Mouse (Mus musculus) heart, adult 18-20 months (tissue): ENCODE measurements around the gene 4930432K21Rik. TPM values are rescaled to one million over a fixed set of nuclear protein-coding genes. Genes with fewer than 3 reads are reported as not detected.

Experiments
- DNase-seq, 2 experiments: peaks; one replicate each; pipeline ENCODE4 v3.0.0; 2021 to 2022; ENCODE audit warnings: mixed read lengths in 1 of 2
- long read RNA-seq, 2 experiments: library from polyadenylated mRNA; stranded (forward); transcript quantifications; one replicate each; pipeline ENCODE4 v2.0.0; 2021
- total RNA-seq, 2 experiments: library from RNA; stranded (reverse); gene quantifications; 2 replicates each; pipeline ENCODE4 v1.2.3; 2021

The 4930432K21Rik gene
- total RNA-seq: under 1 TPM; 0.35 to 0.59 TPM
- long read RNA-seq, experiment 1, partial matches to known transcripts: 0 of 1 reads
- long read RNA-seq, experiment 1, other reads (novel, unspliced or antisense): 0 of 1 reads
- long read RNA-seq, experiment 2: 0 reads

GRCm38 (mm10) chr8:84147769-84148530 is at the start of gene 4930432K21Rik, which contains the start of gene Cc2d1a:
Gene 4930432K21Rik, plus strand, starts transcription at chr8:84148025.
Gene Cc2d1a, minus strand, starts transcription at chr8:84147936.
- peak; percentile 96 to 97 for DNase-seq

GRCm38 (mm10) chr8:84098376-84098775 is 49.4 kb upstream of the 4930432K21Rik start:
- no peak for DNase-seq

GRCm38 (mm10) chr8:84101476-84102270 is 46.2 kb upstream of the 4930432K21Rik start:
- no peak for DNase-seq

- DNase-seq: no peak
Observed at GRCm38 (mm10) chr8:84103601-84104000, 44.2 kb upstream of the 4930432K21Rik start.

GRCm38 (mm10) chr8:84104221-84104620 is 43.6 kb upstream of the 4930432K21Rik start:
- DNase-seq: no peak

- DNase-seq: peak; percentile 99
Observed at GRCm38 (mm10) chr8:84104697-84105609, 42.9 kb upstream of the 4930432K21Rik start, which contains the start of gene Dcaf15. Gene Dcaf15, minus strand, starts transcription at chr8:84104768.

GRCm38 (mm10) chr8:84105676-84106075 is 42.1 kb upstream of the 4930432K21Rik start:
- DNase-seq: no peak

GRCm38 (mm10) chr8:84106216-84107040 is 41.4 kb upstream of the 4930432K21Rik start:
- no peak for DNase-seq

- no peak for DNase-seq
Observed at GRCm38 (mm10) chr8:84115646-84116045, 32.2 kb upstream of the 4930432K21Rik start.

- DNase-seq: no peak
Observed at GRCm38 (mm10) chr8:84122151-84122550, 25.7 kb upstream of the 4930432K21Rik start.

- no peak for DNase-seq
Observed at GRCm38 (mm10) chr8:84125656-84126055, 22.2 kb upstream of the 4930432K21Rik start, which contains the start of gene Podnl1. Gene Podnl1, plus strand, starts transcription at chr8:84125989.

- DNase-seq: no peak
Observed at GRCm38 (mm10) chr8:84126742-84127141, 21.1 kb upstream of the 4930432K21Rik start.

- DNase-seq: no peak
Observed at GRCm38 (mm10) chr8:84127202-84127901, 20.5 kb upstream of the 4930432K21Rik start.

GRCm38 (mm10) chr8:84128277-84128676 is 19.5 kb upstream of the 4930432K21Rik start:
- DNase-seq: no peak

- peak in 1 of 2 experiments; percentile 17 for DNase-seq
Observed at GRCm38 (mm10) chr8:84130806-84131205, 17.0 kb upstream of the 4930432K21Rik start.

- no peak for DNase-seq
Observed at GRCm38 (mm10) chr8:84132225-84132624, 15.6 kb upstream of the 4930432K21Rik start.

GRCm38 (mm10) chr8:84137848-84138247 is 10.0 kb upstream of the 4930432K21Rik start:
- no peak for DNase-seq

GRCm38 (mm10) chr8:84140838-84141237 is 7.0 kb upstream of the 4930432K21Rik start:
- no peak for DNase-seq

- DNase-seq: no peak
Observed at GRCm38 (mm10) chr8:84144636-84145245, 3.1 kb upstream of the 4930432K21Rik start.
